Mouse (Mus musculus): Measurements from ENCODE around the gene Yipf1. TPM values are rescaled to one million over a fixed set of nuclear protein-coding genes. Genes with fewer than 3 reads are reported as not detected.

Yipf1 gene
- polyA plus RNA-seq, 1 experiment from 2014 or later: 56.2 TPM

- no peaks in the 10 kb centered on the region for H3K4me1 ChIP-seq
- H3K36me3 ChIP-seq (replicated peaks): peaks cover 38% of the 10 kb centered on the region; the same call in 1 of the 2 replicates
- no peak overlapping the region for H3K27ac ChIP-seq
- 96% methylated on average over 2 of the region's 2 CpGs for WGBS
- ATAC-seq (replicated peaks): no peak
- no peaks in the 10 kb centered on the region for H3K27me3 ChIP-seq (replicated peaks)
- no peak overlapping the region for H3K4me2 ChIP-seq
- H3K9me3 ChIP-seq: no peaks in the 10 kb centered on the region
- no peak overlapping the region for H3K4me3 ChIP-seq
- H3K9ac ChIP-seq: no peak overlapping the region
These were observed 74.1 kb downstream of the Yipf1 start for GRCm38 (mm10) chr4:107388291-107388690.

- H3K4me3 ChIP-seq: no peak overlapping the region
- no peak overlapping the region for H3K27ac ChIP-seq
- no peak overlapping the region for H3K9ac ChIP-seq
- H3K36me3 ChIP-seq (replicated peaks): peaks cover 34% of the 10 kb centered on the region; the same call in 1 of the 2 replicates
- H3K9me3 ChIP-seq: no peaks in the 10 kb centered on the region
- WGBS: 93% methylated on average over 3 of the region's 3 CpGs
- no peaks in the 10 kb centered on the region for H3K27me3 ChIP-seq (replicated peaks)
- no peak overlapping the region for H3K4me2 ChIP-seq
- no peak for ATAC-seq (replicated peaks)
- no peaks in the 10 kb centered on the region for H3K4me1 ChIP-seq
These were observed 75.2 kb downstream of the Yipf1 start for GRCm38 (mm10) chr4:107389345-107389744.

- Histone ChIP-seq H3K27me3 (replicated peaks) (no peaks in the 10 kb centered on the region), H3K9ac (no peak overlapping the region), H3K27ac (no peak overlapping the region), H3K4me3 (no peak overlapping the region), H3K4me1 (no peaks in the 10 kb centered on the region), H3K9me3 (no peaks in the 10 kb centered on the region), H3K36me3 (replicated peaks) (peaks cover 20% of the 10 kb centered on the region; the same call in 1 of the 2 replicates), H3K4me2 (no peak overlapping the region)
- WGBS: 94% methylated on average over 2 of the region's 2 CpGs
- no peak for ATAC-seq (replicated peaks)
These were observed 79.6 kb downstream of the Yipf1 start for GRCm38 (mm10) chr4:107393771-107394170.

Other genes with a start within 250 kb of the Yipf1 start
- 77.7 and 82.3 TPM in 2 replicates for gene Mrpl37, start 247.5 kb upstream of the Yipf1 start, polyA plus RNA-seq (2015; fragmentation: Nextera tagmentation; extraction: Ambion mirVana)
- gene Cyb5rl, start 247.4 kb upstream of the Yipf1 start, polyA plus RNA-seq (2015; fragmentation: Nextera tagmentation; extraction: Ambion mirVana): 3.7 and 4.7 TPM in 2 replicates
- not detected in 2 replicates for gene Cdcp2, start 217.5 kb upstream of the Yipf1 start, polyA plus RNA-seq (2015; fragmentation: Nextera tagmentation; extraction: Ambion mirVana)
- gene Tmem59, start 136.0 kb upstream of the Yipf1 start, polyA plus RNA-seq (2015; fragmentation: Nextera tagmentation; extraction: Ambion mirVana): 346 TPM in 2 replicates
- gene Tceanc2, start 135.2 kb upstream of the Yipf1 start, polyA plus RNA-seq (2015; fragmentation: Nextera tagmentation; extraction: Ambion mirVana): 17.2 and 24.3 TPM in 2 replicates
- gene Ldlrad1, start 105.2 kb upstream of the Yipf1 start, polyA plus RNA-seq (2015; fragmentation: Nextera tagmentation; extraction: Ambion mirVana): not detected in 2 replicates
- 48.2 and 52.9 TPM in 2 replicates for gene Lrrc42, start 60.8 kb upstream of the Yipf1 start, polyA plus RNA-seq (2015; fragmentation: Nextera tagmentation; extraction: Ambion mirVana)
- gene Hspb11, start 60.8 kb upstream of the Yipf1 start, polyA plus RNA-seq (2015; fragmentation: Nextera tagmentation; extraction: Ambion mirVana): 30.7 and 34.5 TPM in 2 replicates
- not detected in 2 replicates for gene Dio1, start 7.2 kb upstream of the Yipf1 start, polyA plus RNA-seq (2015; fragmentation: Nextera tagmentation; extraction: Ambion mirVana)
- gene Ndc1, start 53.4 kb downstream of the Yipf1 start, polyA plus RNA-seq (2015; fragmentation: Nextera tagmentation; extraction: Ambion mirVana): 18.4 and 20.0 TPM in 2 replicates
- 2.5 TPM in 2 replicates for gene Glis1, start 120.2 kb downstream of the Yipf1 start, polyA plus RNA-seq (2015; fragmentation: Nextera tagmentation; extraction: Ambion mirVana)